Mouse (Mus musculus): ENCODE results near the gene Pctp. TPM values are rescaled to one million over a fixed set of nuclear protein-coding genes. Genes with fewer than 3 reads are reported as not detected.

Pctp gene
- polyA plus RNA-seq, 1 experiment from 2014 or later, result 21.4 TPM

GRCm38 (mm10) chr11:89984436-89984835 lies 18.3 kb downstream of the Pctp start:
- Histone ChIP-seq H3K9me3 (no peaks in the 10 kb centered on the region), H3K27me3 (ENCODE audit: poor library complexity, severe bottlenecking) (peaks cover 26% of the 10 kb centered on the region; the same call in 1 of the 2 replicates), H3K36me3 (replicated peaks) (no peaks in the 10 kb centered on the region), H3K4me3 (no peak overlapping the region), H3K27ac (no peak overlapping the region), H3K4me1 (peaks cover 16% of the 10 kb centered on the region)
- WGBS, result 92% methylated on average over 5 of the region's 5 CpGs
- DNase-seq (ENCODE audit: extremely low spot score, low spot score), result no peak

- no peaks in the 10 kb centered on the region for H3K9me3 ChIP-seq
- H3K27me3 ChIP-seq (ENCODE audit: poor library complexity, severe bottlenecking), result peaks cover 20% of the 10 kb centered on the region; the same call in 1 of the 2 replicates
- H3K4me1 ChIP-seq, result peaks cover 24% of the 10 kb centered on the region
- no peak for DNase-seq (ENCODE audit: extremely low spot score, low spot score)
- no peaks in the 10 kb centered on the region for H3K36me3 ChIP-seq (replicated peaks)
- no peak overlapping the region for H3K4me3 ChIP-seq
- no peak overlapping the region for H3K27ac ChIP-seq
- WGBS, result 75% methylated on average over 2 of the region's 2 CpGs
These were observed 19.8 kb downstream of the Pctp start for GRCm38 (mm10) chr11:89982918-89983317.

GRCm38 (mm10) chr11:89980106-89980505 lies 22.6 kb downstream of the Pctp start:
- Histone ChIP-seq H3K4me1 (peaks cover 17% of the 10 kb centered on the region), H3K9me3 (no peaks in the 10 kb centered on the region), H3K36me3 (replicated peaks) (no peaks in the 10 kb centered on the region), H3K4me3 (no peak overlapping the region), H3K27ac (no peak overlapping the region), H3K27me3 (ENCODE audit: poor library complexity, severe bottlenecking) (peaks cover 9% of the 10 kb centered on the region; the same call in 1 of the 2 replicates)
- DNase-seq (ENCODE audit: extremely low spot score, low spot score), result no peak
- WGBS, result 88% methylated on average over 2 of the region's 2 CpGs

- Histone ChIP-seq H3K4me1 (peaks cover 17% of the 10 kb centered on the region), H3K27me3 (ENCODE audit: poor library complexity, severe bottlenecking) (peaks cover 5% of the 10 kb centered on the region; the same call in 1 of the 2 replicates), H3K4me3 (no peak overlapping the region), H3K36me3 (replicated peaks) (no peaks in the 10 kb centered on the region), H3K27ac (no peak overlapping the region), H3K9me3 (no peaks in the 10 kb centered on the region)
- no peak for DNase-seq (ENCODE audit: extremely low spot score, low spot score)
- WGBS, result 75% methylated on average over 11 of the region's 11 CpGs
These were observed 23.5 kb downstream of the Pctp start for GRCm38 (mm10) chr11:89978914-89979818.

GRCm38 (mm10) chr11:89978353-89978831 lies 24.3 kb downstream of the Pctp start:
- H3K27me3 ChIP-seq (ENCODE audit: poor library complexity, severe bottlenecking), result no peaks in the 10 kb centered on the region
- 0 out of 2 replicates have a peak overlapping the region, but pooled peaks have one; percentile 1 for H3K27ac ChIP-seq
- 36% methylated on average over 11 of the region's 11 CpGs for whole genome bisulfite sequencing
- H3K9me3 ChIP-seq, result no peaks in the 10 kb centered on the region
- no peaks in the 10 kb centered on the region for H3K36me3 ChIP-seq (replicated peaks)
- DNase-seq (ENCODE audit: extremely low spot score, low spot score), result no peak
- no peak overlapping the region for H3K4me3 ChIP-seq
- peaks cover 17% of the 10 kb centered on the region for H3K4me1 ChIP-seq

- H3K9me3 ChIP-seq, result no peaks in the 10 kb centered on the region
- H3K4me3 ChIP-seq, result no peak overlapping the region
- H3K36me3 ChIP-seq (replicated peaks), result no peaks in the 10 kb centered on the region
- H3K27me3 ChIP-seq (ENCODE audit: poor library complexity, severe bottlenecking), result no peaks in the 10 kb centered on the region
- WGBS, result 44% methylated on average over 7 of the region's 7 CpGs
- DNase-seq (ENCODE audit: extremely low spot score, low spot score), result no peak
- peaks cover 17% of the 10 kb centered on the region for H3K4me1 ChIP-seq
- 0 out of 2 replicates have a peak overlapping the region, but pooled peaks have one; percentile 1 for H3K27ac ChIP-seq
These were observed 24.8 kb downstream of the Pctp start for GRCm38 (mm10) chr11:89977746-89978352.

- H3K4me1 ChIP-seq, result peaks cover 21% of the 10 kb centered on the region
- no peaks in the 10 kb centered on the region for H3K9me3 ChIP-seq
- H3K36me3 ChIP-seq (replicated peaks), result no peaks in the 10 kb centered on the region
- no peak for DNase-seq (ENCODE audit: extremely low spot score, low spot score)
- no peak overlapping the region for H3K27ac ChIP-seq
- H3K4me3 ChIP-seq, result no peak overlapping the region
- WGBS, result 95% methylated on average over 5 of the region's 5 CpGs
- H3K27me3 ChIP-seq (ENCODE audit: poor library complexity, severe bottlenecking), result no peaks in the 10 kb centered on the region
These were observed 26.3 kb downstream of the Pctp start for GRCm38 (mm10) chr11:89976361-89976760.

- peaks cover 13% of the 10 kb centered on the region; the same call in 1 of the 2 replicates for H3K4me1 ChIP-seq
- 73% methylated on average over 3 of the region's 3 CpGs for WGBS
- H3K9me3 ChIP-seq, result no peaks in the 10 kb centered on the region
- no peaks in the 10 kb centered on the region for H3K27me3 ChIP-seq (ENCODE audit: poor library complexity, severe bottlenecking)
- no peak overlapping the region for H3K4me3 ChIP-seq
- DNase-seq (ENCODE audit: extremely low spot score, low spot score), result no peak
- H3K27ac ChIP-seq, result no peak overlapping the region
- no peaks in the 10 kb centered on the region for H3K36me3 ChIP-seq (replicated peaks)
These were observed 31.4 kb downstream of the Pctp start for GRCm38 (mm10) chr11:89971296-89971695.

GRCm38 (mm10) chr11:89970726-89971125 lies 32.0 kb downstream of the Pctp start:
- Histone ChIP-seq H3K27ac (no peak overlapping the region), H3K36me3 (replicated peaks) (no peaks in the 10 kb centered on the region), H3K9me3 (no peaks in the 10 kb centered on the region), H3K4me1 (peaks cover 13% of the 10 kb centered on the region; the same call in 1 of the 2 replicates), H3K4me3 (no peak overlapping the region), H3K27me3 (ENCODE audit: poor library complexity, severe bottlenecking) (no peaks in the 10 kb centered on the region)
- DNase-seq (ENCODE audit: extremely low spot score, low spot score), result no peak
- 75% methylated on average over 4 of the region's 4 CpGs for WGBS

- H3K4me3 ChIP-seq, result no peak overlapping the region
- H3K27me3 ChIP-seq (ENCODE audit: poor library complexity, severe bottlenecking), result no peaks in the 10 kb centered on the region
- no peaks in the 10 kb centered on the region for H3K36me3 ChIP-seq (replicated peaks)
- H3K27ac ChIP-seq, result no peak overlapping the region
- 85% methylated on average over 4 of the region's 4 CpGs for WGBS
- no peaks in the 10 kb centered on the region for H3K9me3 ChIP-seq
- peaks cover 13% of the 10 kb centered on the region; the same call in 1 of the 2 replicates for H3K4me1 ChIP-seq
- no peak for DNase-seq (ENCODE audit: extremely low spot score, low spot score)
These were observed 33.6 kb downstream of the Pctp start for GRCm38 (mm10) chr11:89969131-89969530.

GRCm38 (mm10) chr11:89950691-89951270 lies 51.9 kb downstream of the Pctp start:
- no peak overlapping the region for H3K27ac ChIP-seq
- H3K27me3 ChIP-seq (ENCODE audit: poor library complexity, severe bottlenecking), result no peaks in the 10 kb centered on the region
- no peaks in the 10 kb centered on the region for H3K9me3 ChIP-seq
- no peak for DNase-seq (ENCODE audit: extremely low spot score, low spot score)
- 89% methylated on average over 3 of the region's 3 CpGs for WGBS
- H3K4me1 ChIP-seq, result peaks cover 3% of the 10 kb centered on the region
- H3K36me3 ChIP-seq (replicated peaks), result no peaks in the 10 kb centered on the region
- H3K4me3 ChIP-seq, result no peak overlapping the region

- Histone ChIP-seq H3K4me3 (no peak overlapping the region), H3K9me3 (no peaks in the 10 kb centered on the region), H3K4me1 (no peaks in the 10 kb centered on the region), H3K27ac (no peak overlapping the region), H3K36me3 (replicated peaks) (no peaks in the 10 kb centered on the region), H3K27me3 (ENCODE audit: poor library complexity, severe bottlenecking) (no peaks in the 10 kb centered on the region)
- WGBS, result 90% methylated on average over 4 of the region's 4 CpGs
- no peak for DNase-seq (ENCODE audit: extremely low spot score, low spot score)
These were observed 54.9 kb downstream of the Pctp start for GRCm38 (mm10) chr11:89947806-89948205.

Measured in forebrain, embryonic 10.5 days (tissue).